Mouse (Mus musculus): Measurements from ENCODE around the gene Dnm2.

- no peak for TF ChIP-seq CTCF (IDR thresholded peaks at IDR 0.05; ENCODE audit: extremely low read depth, insufficient read depth, low read length)
- TF ChIP-seq POLR2A (IDR thresholded peaks at IDR 0.05; ENCODE audit: extremely low read depth, insufficient read depth, low read length), result no peak
Measured at GRCm38 (mm10) chr9:21419646-21420045, 5.1 kb upstream of the Dnm2 start.
